Mouse (Mus musculus): ENCODE measurements around the gene Rnaseh2a. TPM values are rescaled to one million over a fixed set of nuclear protein-coding genes. Genes with fewer than 3 reads are reported as not detected.

Gene Rnaseh2a
- polyA plus RNA-seq, 1 experiment: 88.1 TPM

GRCm38 (mm10) chr8:84990836-84991235 lies 21.3 kb upstream of the Rnaseh2a start:
- Histone ChIP-seq H3K4me3 (ENCODE audit: low read depth, low read length) (peak overlapping the region; percentile 76), H3K27ac (ENCODE audit: insufficient read depth, low read length) (peak overlapping the region; percentile 74), H3K9me3 (replicated peaks; ENCODE audit: control insufficient read depth, insufficient read depth, low read length, poor library complexity, severe bottlenecking) (no peaks in the 10 kb centered on the region), H3K4me1 (ENCODE audit: control insufficient read depth, insufficient read depth, low read length) (peaks cover 5% of the 10 kb centered on the region), H3K9ac (ENCODE audit: low read depth, poor library complexity, severe bottlenecking) (peak overlapping the region; percentile 73), H3K27me3 (ENCODE audit: control insufficient read depth, insufficient read depth, low read length, poor library complexity, severe bottlenecking) (no peaks in the 10 kb centered on the region), H3K36me3 (ENCODE audit: control insufficient read depth, insufficient read depth, low read length, poor library complexity, severe bottlenecking) (peaks cover 10% of the 10 kb centered on the region)
- peak; percentile 84; the same call in 1 of the 2 replicates for TF ChIP-seq EP300 (IDR thresholded peaks at IDR 0.05; ENCODE audit: insufficient read depth, low read depth, low read length)
- no peak for TF ChIP-seq CTCF (IDR thresholded peaks at IDR 0.05; ENCODE audit: low read depth, low read length)

- Histone ChIP-seq H3K4me3 (ENCODE audit: low read depth, low read length) (peak within 1 kb of the TSS; percentile 76), H3K27me3 (ENCODE audit: control insufficient read depth, insufficient read depth, low read length, poor library complexity, severe bottlenecking) (no peaks in the 10 kb centered on the region), H3K9ac (ENCODE audit: low read depth, poor library complexity, severe bottlenecking) (peak within 1 kb of the TSS; percentile 73), H3K27ac (ENCODE audit: insufficient read depth, low read length) (peak within 1 kb of the TSS; percentile 85), H3K36me3 (ENCODE audit: control insufficient read depth, insufficient read depth, low read length, poor library complexity, severe bottlenecking) (peaks cover 10% of the 10 kb centered on the region), H3K4me1 (ENCODE audit: control insufficient read depth, insufficient read depth, low read length) (peaks cover 5% of the 10 kb centered on the region), H3K9me3 (replicated peaks; ENCODE audit: control insufficient read depth, insufficient read depth, low read length, poor library complexity, severe bottlenecking) (no peaks in the 10 kb centered on the region)
- TF ChIP-seq CTCF (IDR thresholded peaks at IDR 0.05; ENCODE audit: low read depth, low read length) (peak; percentile 99), POLR2A (IDR thresholded peaks at IDR 0.05; ENCODE audit: insufficient read depth, low read length) (peak; percentile 48), EP300 (IDR thresholded peaks at IDR 0.05; ENCODE audit: insufficient read depth, low read depth, low read length) (peak; percentile 81)
These were observed 20.8 kb upstream of the Rnaseh2a start, which contains the start of gene Hook2 for GRCm38 (mm10) chr8:84990349-84990748. Hook2 (plus strand) TSS chr8:84990603.

GRCm38 (mm10) chr8:84989810-84990209 lies 20.2 kb upstream of the Rnaseh2a start:
- Histone ChIP-seq H3K27me3 (ENCODE audit: control insufficient read depth, insufficient read depth, low read length, poor library complexity, severe bottlenecking) (no peaks in the 10 kb centered on the region), H3K9me3 (replicated peaks; ENCODE audit: control insufficient read depth, insufficient read depth, low read length, poor library complexity, severe bottlenecking) (no peaks in the 10 kb centered on the region), H3K27ac (ENCODE audit: insufficient read depth, low read length) (peak overlapping the region; percentile 85), H3K36me3 (ENCODE audit: control insufficient read depth, insufficient read depth, low read length, poor library complexity, severe bottlenecking) (peaks cover 5% of the 10 kb centered on the region), H3K4me3 (ENCODE audit: low read depth, low read length) (peak overlapping the region; percentile 71), H3K9ac (ENCODE audit: low read depth, poor library complexity, severe bottlenecking) (peak overlapping the region; percentile 73), H3K4me1 (ENCODE audit: control insufficient read depth, insufficient read depth, low read length) (peaks cover 3% of the 10 kb centered on the region)
- TF ChIP-seq CTCF (IDR thresholded peaks at IDR 0.05; ENCODE audit: low read depth, low read length) (peak; percentile 86), EP300 (IDR thresholded peaks at IDR 0.05; ENCODE audit: insufficient read depth, low read depth, low read length) (peak; percentile 89), POLR2A (IDR thresholded peaks at IDR 0.05; ENCODE audit: insufficient read depth, low read length) (no peak)

- H3K4me3 ChIP-seq (ENCODE audit: low read depth, low read length): peak overlapping the region; percentile 20
These were observed 19.8 kb upstream of the Rnaseh2a start for GRCm38 (mm10) chr8:84989311-84989731.

GRCm38 (mm10) chr8:84987903-84988302 lies 18.3 kb upstream of the Rnaseh2a start:
- Histone ChIP-seq H3K27ac (ENCODE audit: insufficient read depth, low read length) (peak overlapping the region; percentile 57), H3K4me3 (ENCODE audit: low read depth, low read length) (no peak overlapping the region), H3K9ac (ENCODE audit: low read depth, poor library complexity, severe bottlenecking) (no peak overlapping the region), H3K4me1 (ENCODE audit: control insufficient read depth, insufficient read depth, low read length) (peaks cover 6% of the 10 kb centered on the region), H3K36me3 (ENCODE audit: control insufficient read depth, insufficient read depth, low read length, poor library complexity, severe bottlenecking) (peaks cover under 1% of the 10 kb centered on the region), H3K27me3 (ENCODE audit: control insufficient read depth, insufficient read depth, low read length, poor library complexity, severe bottlenecking) (no peaks in the 10 kb centered on the region), H3K9me3 (replicated peaks; ENCODE audit: control insufficient read depth, insufficient read depth, low read length, poor library complexity, severe bottlenecking) (no peaks in the 10 kb centered on the region)
- TF ChIP-seq EP300 (IDR thresholded peaks at IDR 0.05; ENCODE audit: insufficient read depth, low read depth, low read length) (peak; percentile 90), POLR2A (IDR thresholded peaks at IDR 0.05; ENCODE audit: insufficient read depth, low read length) (no peak), CTCF (IDR thresholded peaks at IDR 0.05; ENCODE audit: low read depth, low read length) (no peak)

More at GRCm38 (mm10) chr8:84989311-84989731, 19.8 kb upstream of the Rnaseh2a start:
- peak overlapping the region; percentile 80 for H3K27ac ChIP-seq (ENCODE audit: insufficient read depth, low read length)
- no peaks in the 10 kb centered on the region for H3K9me3 ChIP-seq (replicated peaks; ENCODE audit: control insufficient read depth, insufficient read depth, low read length, poor library complexity, severe bottlenecking)
- H3K27me3 ChIP-seq (ENCODE audit: control insufficient read depth, insufficient read depth, low read length, poor library complexity, severe bottlenecking): no peaks in the 10 kb centered on the region
- H3K36me3 ChIP-seq (ENCODE audit: control insufficient read depth, insufficient read depth, low read length, poor library complexity, severe bottlenecking): peaks cover 4% of the 10 kb centered on the region
- H3K4me1 ChIP-seq (ENCODE audit: control insufficient read depth, insufficient read depth, low read length): peaks cover 6% of the 10 kb centered on the region
- TF ChIP-seq POLR2A (IDR thresholded peaks at IDR 0.05; ENCODE audit: insufficient read depth, low read length) (no peak), EP300 (IDR thresholded peaks at IDR 0.05; ENCODE audit: insufficient read depth, low read depth, low read length) (0 out of 2 replicates have a peak, but pooled peaks have one; percentile 35), CTCF (IDR thresholded peaks at IDR 0.05; ENCODE audit: low read depth, low read length) (no peak)
- H3K9ac ChIP-seq (ENCODE audit: low read depth, poor library complexity, severe bottlenecking): peak overlapping the region; percentile 73

- TF ChIP-seq POLR2A (IDR thresholded peaks at IDR 0.05; ENCODE audit: insufficient read depth, low read length) (no peak), EP300 (IDR thresholded peaks at IDR 0.05; ENCODE audit: insufficient read depth, low read depth, low read length) (no peak), CTCF (IDR thresholded peaks at IDR 0.05; ENCODE audit: low read depth, low read length) (no peak)
- H3K36me3 ChIP-seq (ENCODE audit: control insufficient read depth, insufficient read depth, low read length, poor library complexity, severe bottlenecking): no peaks in the 10 kb centered on the region; the same call in 1 of the 2 replicates
- H3K9ac ChIP-seq (ENCODE audit: low read depth, poor library complexity, severe bottlenecking): no peak overlapping the region
- H3K4me3 ChIP-seq (ENCODE audit: low read depth, low read length): no peak overlapping the region
- no peaks in the 10 kb centered on the region for H3K27me3 ChIP-seq (ENCODE audit: control insufficient read depth, insufficient read depth, low read length, poor library complexity, severe bottlenecking)
- H3K27ac ChIP-seq (ENCODE audit: insufficient read depth, low read length): peak overlapping the region; percentile 57
- no peaks in the 10 kb centered on the region for H3K9me3 ChIP-seq (replicated peaks; ENCODE audit: control insufficient read depth, insufficient read depth, low read length, poor library complexity, severe bottlenecking)
- H3K4me1 ChIP-seq (ENCODE audit: control insufficient read depth, insufficient read depth, low read length): peaks cover 8% of the 10 kb centered on the region
These were observed 17.8 kb upstream of the Rnaseh2a start for GRCm38 (mm10) chr8:84987388-84987787.

Data from ES-Bruce4 (cell line).